Mouse (Mus musculus) monocyte, adult 5-6 weeks (primary cell): ENCODE results near the gene Lrrc40. TPM values are rescaled to one million over a fixed set of nuclear protein-coding genes. Genes with fewer than 3 reads are reported as not detected.
"Not testable (repeated sequence)": the region's sequence is repeated elsewhere in the genome, so short reads cannot be mapped to it uniquely, and the experiment has no call there.

ENCODE experiments used
- ATAC-seq: fragments of 153-309, 156-312 bp; replicated peaks from 2 replicates; pipeline ENCODE4 v1.8.0; 2017; ENCODE audit warnings: mild to moderate bottlenecking; ENCODE audit not compliant: low TSS enrichment, insufficient number of reproducible peaks, severe bottlenecking, poor library complexity, low FRiP score
- total RNA-seq: library from RNA; stranded (forward); fragments of 200-1000, 200-491, 200-594 nt; gene quantifications from 3 replicates; pipeline ENCODE4 v1.2.3, GENCODE M21; 2017

The Lrrc40 gene
- total RNA-seq, 1 experiment from 2014 or later, result 17.4 TPM

- no peak for ATAC-seq
Observed at GRCm38 (mm10) chr3:158076685-158077379, 40.4 kb downstream of the Lrrc40 start.

DNA sequence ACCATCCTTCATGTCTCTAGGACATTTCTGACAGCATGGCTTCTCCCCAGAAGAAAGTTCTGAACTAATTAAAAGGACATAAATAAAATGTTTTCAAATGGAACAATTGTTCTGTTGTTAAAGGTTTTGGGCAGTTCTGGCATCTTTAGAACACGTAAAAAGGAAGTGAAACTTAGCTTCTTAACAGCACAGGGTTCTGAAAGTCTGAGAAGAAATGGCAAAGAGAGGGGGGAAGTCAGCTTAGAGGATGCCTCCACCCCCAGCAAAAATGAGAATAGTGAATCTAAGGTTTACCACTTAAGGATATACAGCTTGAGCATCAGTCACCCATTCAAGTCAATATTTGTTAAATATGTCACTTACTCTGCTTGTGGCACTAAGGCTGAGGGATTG lies 40.9 kb downstream of the Lrrc40 start:
- ATAC-seq, result no peak; the same call in 1 of the 2 replicates

DNA sequence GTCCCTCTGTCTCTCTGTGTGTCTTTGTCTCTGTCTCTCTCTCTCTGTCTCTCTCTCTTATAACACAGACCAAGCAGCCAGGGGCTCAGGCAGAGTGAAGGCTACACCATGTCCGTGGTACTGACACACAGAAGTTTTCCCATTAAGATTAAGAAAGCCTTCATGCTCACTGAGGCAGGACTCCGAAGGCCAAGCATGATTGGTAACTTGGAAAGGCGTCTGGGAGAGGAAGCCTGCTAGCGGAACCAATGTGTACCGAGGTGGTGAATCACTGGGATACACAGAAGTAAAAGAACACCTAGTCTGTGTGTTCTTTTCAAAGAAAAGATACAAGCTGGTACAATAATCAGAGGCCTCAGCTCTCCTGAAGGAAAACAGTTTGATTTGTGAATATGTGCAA lies 41.4 kb downstream of the Lrrc40 start:
- ATAC-seq, result no peak

GRCm38 (mm10) chr3:158091601-158092000 lies 55.1 kb downstream of the Lrrc40 start:
- ATAC-seq, result no peak

DNA sequence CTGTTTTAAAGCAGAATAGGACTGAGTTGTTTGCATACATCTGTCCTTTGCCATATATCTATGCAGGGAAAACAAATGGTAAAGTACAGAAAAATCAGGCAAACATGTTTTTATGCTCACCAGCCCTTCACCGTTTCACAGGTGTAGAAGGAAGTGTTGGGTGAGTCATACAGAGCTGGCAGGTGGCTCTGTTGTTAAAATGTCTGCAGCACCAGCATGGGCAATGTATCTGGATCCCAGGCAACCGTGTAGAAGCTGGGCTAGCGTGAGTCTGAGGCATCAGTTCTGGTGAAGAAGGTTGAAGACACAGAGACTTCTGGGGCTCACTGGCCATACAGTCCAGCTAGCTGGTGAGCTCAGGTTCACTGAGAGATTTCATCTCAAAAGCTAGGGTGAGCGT lies 57.5 kb downstream of the Lrrc40 start:
- no peak for ATAC-seq

DNA sequence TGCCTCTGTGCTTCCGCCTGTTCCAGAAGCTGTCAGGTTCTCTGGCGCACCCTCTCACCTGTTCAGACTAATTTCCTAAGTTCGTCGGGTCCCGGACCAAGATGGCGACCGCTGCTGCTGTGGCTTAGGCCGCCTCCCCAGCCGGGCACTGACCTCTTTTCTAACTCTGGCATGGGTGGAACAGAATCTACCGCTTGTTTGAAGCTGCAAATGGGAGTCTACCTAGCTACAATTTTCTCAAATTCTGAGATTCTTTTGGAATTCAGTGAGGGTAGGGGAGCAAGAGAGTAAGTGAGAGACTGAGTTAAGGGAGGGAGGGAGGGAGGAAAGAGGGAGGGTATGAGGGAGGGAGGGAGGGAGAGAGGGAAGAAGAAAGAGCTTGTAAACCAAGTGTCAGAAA lies 65.6 kb downstream of the Lrrc40 start:
- not testable (repeated sequence) for ATAC-seq

DNA sequence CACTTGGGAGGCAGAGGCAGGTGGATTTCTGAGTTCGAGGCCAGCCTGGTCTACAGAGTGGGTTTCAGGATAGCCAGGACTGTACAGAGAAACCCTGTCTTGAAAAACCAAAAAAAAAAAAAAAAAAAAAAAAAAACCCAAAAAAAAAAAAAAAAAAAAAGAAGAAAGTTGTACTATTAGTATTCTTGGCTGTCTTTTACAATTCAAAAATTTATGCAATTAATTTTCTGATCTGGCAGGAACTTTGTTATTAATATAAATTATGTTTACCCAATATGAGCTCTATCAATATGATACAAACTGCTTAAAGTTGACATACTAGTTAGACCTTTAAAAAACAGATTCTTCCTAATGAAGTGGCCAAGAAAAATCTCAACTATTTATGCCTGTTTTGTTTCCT lies 66.1 kb downstream of the Lrrc40 start:
- ATAC-seq, result not testable (repeated sequence)

DNA sequence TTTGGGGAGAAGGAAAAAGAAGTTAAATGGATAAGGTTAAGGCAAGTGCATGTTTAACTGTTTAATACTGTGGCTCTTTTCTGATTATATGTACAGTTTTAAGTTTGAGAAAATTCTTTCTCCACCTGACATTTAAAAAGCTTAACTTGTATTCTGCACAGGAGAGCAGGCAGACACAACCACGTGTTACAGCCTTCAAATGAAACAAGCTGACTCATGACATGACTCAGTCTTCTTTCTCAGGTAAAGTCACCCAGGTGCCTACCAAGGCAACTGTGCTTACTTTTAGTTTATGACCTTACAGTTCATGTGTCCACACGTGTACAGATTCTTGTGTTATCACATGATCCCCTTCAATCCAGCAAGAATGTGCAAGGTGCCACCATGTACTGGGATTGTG lies 67.0 kb downstream of the Lrrc40 start:
- no peak for ATAC-seq

GRCm38 (mm10) chr3:158105260-158105659 lies 68.8 kb downstream of the Lrrc40 start:
- no peak for ATAC-seq

Other genes starting within 250 kb of the Lrrc40 start
- gene Cth, start 111.6 kb upstream of the Lrrc40 start, total RNA-seq, result not detected in 3 replicates
- 46.2 to 63.5 TPM (median 50.8 TPM) in 3 replicates for gene Ankrd13c, start 89.4 kb upstream of the Lrrc40 start, total RNA-seq
- gene Srsf11, start within 50 bp of the Lrrc40 start, total RNA-seq, result 312 to 379 TPM (median 318 TPM) in 3 replicates